Mouse (Mus musculus): ENCODE results near the gene Pdlim5. TPM values are rescaled to one million over a fixed set of nuclear protein-coding genes. Genes with fewer than 3 reads are reported as not detected.
"Not testable (repeated sequence)": the region's sequence is repeated elsewhere in the genome, so short reads cannot be mapped to it uniquely, and the experiment has no call there.

The Pdlim5 gene
- 10.6 and 11.2 TPM in 2 replicates for polyA plus RNA-seq (2012; rRNA removed)

DNA sequence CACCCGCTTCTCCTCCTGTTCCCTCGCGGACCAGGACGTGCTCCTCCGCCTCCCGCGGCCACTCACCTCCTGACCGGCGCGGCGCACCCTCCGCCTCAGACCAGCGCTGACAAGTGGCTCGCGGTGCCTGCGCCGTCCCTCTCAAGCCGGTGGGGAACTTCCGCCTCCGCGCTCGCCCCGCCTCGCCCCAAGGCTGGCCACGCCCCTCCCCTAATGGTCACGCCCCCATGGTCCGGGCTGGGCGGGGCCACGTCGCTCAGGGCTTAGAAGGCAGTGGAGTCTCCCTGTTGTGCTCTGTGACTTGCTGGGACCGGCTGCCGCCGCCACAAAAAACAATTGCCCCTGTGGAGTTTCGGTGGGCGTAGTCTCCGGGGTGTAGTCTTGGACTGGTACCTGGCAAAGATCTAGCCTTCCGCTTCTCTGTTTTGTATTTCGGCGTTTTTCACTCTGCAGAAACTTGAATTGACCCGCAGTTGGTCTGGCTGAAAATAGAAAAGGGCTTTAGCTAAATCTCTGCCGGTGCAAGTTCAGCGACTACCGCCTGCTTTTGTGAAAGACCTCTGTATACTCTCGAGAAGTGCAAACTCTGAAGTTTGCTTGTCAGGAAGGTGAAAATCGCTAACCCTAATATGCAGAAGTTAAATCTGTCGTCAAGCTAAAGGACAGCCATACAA, at the start of gene Pdlim5:
Gene Pdlim5 (minus strand): TSS at position 177 of the 674 bp plus-strand sequence.
- H3K27me3 ChIP-seq (ENCODE audit: control insufficient read depth, insufficient read depth, low read length): no peaks in the 10 kb centered on the region
- H3K36me3 ChIP-seq (ENCODE audit: control insufficient read depth, insufficient read depth, low read length): no peaks in the 10 kb centered on the region
- no peaks in the 10 kb centered on the region for H3K4me1 ChIP-seq (ENCODE audit: control insufficient read depth, insufficient read depth, low read length)
- TF ChIP-seq POLR2A (IDR thresholded peaks at IDR 0.05; ENCODE audit: control insufficient read depth, low read depth, low read length) (peak; percentile 93), CTCF (IDR thresholded peaks at IDR 0.05; ENCODE audit: control insufficient read depth, insufficient read depth, insufficient replicate concordance, low read depth, low read length) (no peak)
- peak within 1 kb of the TSS; percentile 78 for H3K4me3 ChIP-seq (ENCODE audit: control insufficient read depth, low read depth, low read length)
- H3K27ac ChIP-seq (ENCODE audit: control insufficient read depth, insufficient read depth, low read depth, low read length): peak within 1 kb of the TSS; percentile 60

DNA sequence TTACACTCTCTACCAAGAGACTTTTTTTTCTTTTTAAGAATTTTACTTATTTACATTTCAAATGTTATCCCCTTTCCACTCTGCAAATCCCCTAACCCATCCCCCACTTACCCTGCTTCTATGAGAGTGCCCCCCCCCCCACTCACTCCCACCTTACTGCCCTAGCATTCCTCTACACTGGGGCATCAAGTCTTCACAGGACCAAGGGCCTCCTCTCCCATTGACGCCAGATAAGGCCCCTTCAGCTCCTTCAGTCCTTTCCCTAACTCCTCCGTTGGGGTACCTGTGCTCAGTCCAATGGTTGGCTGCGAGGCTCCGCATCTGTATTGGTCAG, 48.2 kb upstream of the Pdlim5 start:
- Histone ChIP-seq H3K36me3 (ENCODE audit: control insufficient read depth, insufficient read depth, low read length) (no peaks in the 10 kb centered on the region), H3K4me3 (ENCODE audit: control insufficient read depth, low read depth, low read length) (no peak overlapping the region), H3K27me3 (ENCODE audit: control insufficient read depth, insufficient read depth, low read length) (no peaks in the 10 kb centered on the region), H3K27ac (ENCODE audit: control insufficient read depth, insufficient read depth, low read depth, low read length) (no peak overlapping the region), H3K4me1 (ENCODE audit: control insufficient read depth, insufficient read depth, low read length) (peaks cover 2% of the 10 kb centered on the region; the same call in 1 of the 2 replicates)
- no peak for TF ChIP-seq CTCF (IDR thresholded peaks at IDR 0.05; ENCODE audit: control insufficient read depth, insufficient read depth, insufficient replicate concordance, low read depth, low read length)
- TF ChIP-seq POLR2A (IDR thresholded peaks at IDR 0.05; ENCODE audit: control insufficient read depth, low read depth, low read length): no peak

DNA sequence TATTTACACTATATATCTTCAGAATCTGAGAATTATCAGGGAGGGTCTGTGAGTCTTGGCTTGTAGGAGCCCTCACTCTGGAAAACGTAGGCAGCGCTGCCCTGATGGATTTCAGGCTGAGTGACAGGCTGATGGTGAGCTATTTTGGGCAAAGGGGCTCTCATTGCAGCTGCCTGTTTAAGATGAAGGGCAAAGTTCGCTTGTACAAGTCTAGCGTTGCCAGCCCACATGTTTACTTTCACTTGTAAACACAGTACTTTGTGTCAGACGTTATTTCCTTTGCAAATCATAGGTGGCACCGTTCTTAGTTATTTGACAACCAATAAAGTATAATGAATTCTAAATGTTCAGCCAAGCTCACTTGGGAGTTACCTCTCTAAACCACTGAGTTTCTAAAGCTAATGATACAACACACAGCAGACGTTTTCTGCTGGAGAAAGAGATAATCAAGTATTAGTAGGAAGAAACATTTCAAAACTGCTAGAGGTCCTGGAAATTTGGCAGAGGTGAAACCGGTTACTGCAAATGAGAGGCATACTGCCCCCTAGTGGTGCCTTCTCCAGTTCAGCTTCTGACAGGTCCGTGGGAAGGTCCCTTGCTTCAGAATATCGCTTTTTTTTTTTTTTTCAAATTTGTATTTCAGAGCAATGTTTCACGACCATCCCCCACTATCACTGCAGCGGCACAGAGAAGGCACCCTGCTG, 47.7 kb upstream of the Pdlim5 start:
- no peaks in the 10 kb centered on the region for H3K27me3 ChIP-seq (ENCODE audit: control insufficient read depth, insufficient read depth, low read length)
- no peak overlapping the region for H3K4me3 ChIP-seq (ENCODE audit: control insufficient read depth, low read depth, low read length)
- H3K36me3 ChIP-seq (ENCODE audit: control insufficient read depth, insufficient read depth, low read length): no peaks in the 10 kb centered on the region
- peaks cover 2% of the 10 kb centered on the region; the same call in 1 of the 2 replicates for H3K4me1 ChIP-seq (ENCODE audit: control insufficient read depth, insufficient read depth, low read length)
- TF ChIP-seq POLR2A (IDR thresholded peaks at IDR 0.05; ENCODE audit: control insufficient read depth, low read depth, low read length) (no peak), CTCF (IDR thresholded peaks at IDR 0.05; ENCODE audit: control insufficient read depth, insufficient read depth, insufficient replicate concordance, low read depth, low read length) (peak; percentile 62; the same call in 1 of the 2 replicates)
- H3K27ac ChIP-seq (ENCODE audit: control insufficient read depth, insufficient read depth, low read depth, low read length): no peak overlapping the region

DNA sequence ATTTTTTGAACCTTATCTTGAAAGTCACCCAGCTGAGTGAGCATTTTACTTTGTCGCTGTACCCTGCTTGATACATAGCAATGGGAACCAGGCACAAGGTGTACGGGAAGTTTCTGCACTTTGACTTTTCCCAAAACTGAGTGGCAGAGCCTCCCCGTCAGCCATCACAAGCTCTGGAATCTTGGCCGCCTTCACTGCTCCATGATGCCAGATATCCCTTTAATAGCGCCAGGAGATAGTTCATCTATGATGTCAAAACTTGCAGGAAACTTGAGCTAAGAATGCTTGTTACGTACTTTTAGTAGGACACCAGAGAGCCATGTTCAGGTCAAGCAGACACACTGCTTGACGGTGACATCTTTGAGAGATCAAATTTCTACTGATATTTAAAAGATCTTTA, 46.7 kb upstream of the Pdlim5 start:
- TF ChIP-seq POLR2A (IDR thresholded peaks at IDR 0.05; ENCODE audit: control insufficient read depth, low read depth, low read length): no peak
- TF ChIP-seq CTCF (IDR thresholded peaks at IDR 0.05; ENCODE audit: control insufficient read depth, insufficient read depth, insufficient replicate concordance, low read depth, low read length): no peak
- no peaks in the 10 kb centered on the region for H3K36me3 ChIP-seq (ENCODE audit: control insufficient read depth, insufficient read depth, low read length)
- no peaks in the 10 kb centered on the region for H3K27me3 ChIP-seq (ENCODE audit: control insufficient read depth, insufficient read depth, low read length)
- no peak overlapping the region for H3K27ac ChIP-seq (ENCODE audit: control insufficient read depth, insufficient read depth, low read depth, low read length)
- H3K4me1 ChIP-seq (ENCODE audit: control insufficient read depth, insufficient read depth, low read length): peaks cover 2% of the 10 kb centered on the region; the same call in 1 of the 2 replicates
- H3K4me3 ChIP-seq (ENCODE audit: control insufficient read depth, low read depth, low read length): no peak overlapping the region

DNA sequence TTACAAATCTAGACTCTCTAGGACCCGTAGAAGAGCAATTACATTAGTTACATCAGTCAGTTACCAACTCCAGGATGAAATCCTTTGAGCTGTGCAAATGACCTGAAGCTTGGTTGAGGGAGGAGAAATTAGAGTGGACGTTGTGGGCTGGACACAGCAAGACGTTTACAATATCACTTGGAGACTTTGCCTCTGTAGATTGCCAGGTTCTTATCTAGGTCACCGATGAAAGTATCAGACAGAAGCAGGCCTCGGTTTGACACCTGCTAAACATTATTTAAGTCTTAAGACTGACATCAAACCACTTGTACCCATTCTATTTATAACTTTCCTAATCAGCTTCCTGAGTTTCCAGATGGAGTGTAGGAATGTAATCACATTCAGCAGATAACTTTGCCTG, 45.6 kb upstream of the Pdlim5 start:
- Histone ChIP-seq H3K27me3 (ENCODE audit: control insufficient read depth, insufficient read depth, low read length) (no peaks in the 10 kb centered on the region), H3K4me1 (ENCODE audit: control insufficient read depth, insufficient read depth, low read length) (peaks cover 2% of the 10 kb centered on the region; the same call in 1 of the 2 replicates), H3K4me3 (ENCODE audit: control insufficient read depth, low read depth, low read length) (no peak overlapping the region), H3K36me3 (ENCODE audit: control insufficient read depth, insufficient read depth, low read length) (no peaks in the 10 kb centered on the region), H3K27ac (ENCODE audit: control insufficient read depth, insufficient read depth, low read depth, low read length) (no peak overlapping the region)
- TF ChIP-seq POLR2A (IDR thresholded peaks at IDR 0.05; ENCODE audit: control insufficient read depth, low read depth, low read length) (no peak), CTCF (IDR thresholded peaks at IDR 0.05; ENCODE audit: control insufficient read depth, insufficient read depth, insufficient replicate concordance, low read depth, low read length) (no peak)

DNA sequence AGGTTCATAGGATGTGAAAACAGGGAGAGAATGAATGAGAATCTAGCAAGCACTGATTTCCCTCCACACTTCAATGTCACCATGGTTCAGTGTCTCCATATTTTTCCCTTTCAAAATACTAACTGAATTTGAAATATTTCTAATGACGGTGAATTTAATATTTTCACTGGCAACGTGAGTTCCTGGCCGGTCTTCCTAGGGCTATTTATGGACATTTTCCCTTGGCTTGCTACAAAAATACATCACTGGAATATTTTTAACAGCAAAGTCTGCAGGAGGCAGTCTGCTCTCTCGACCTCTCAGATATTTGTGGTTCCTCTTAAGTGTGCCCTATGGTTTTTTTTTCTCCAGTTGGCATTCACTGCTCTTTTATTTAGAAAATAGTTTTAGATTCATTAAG, 44.7 kb upstream of the Pdlim5 start:
- H3K4me3 ChIP-seq (ENCODE audit: control insufficient read depth, low read depth, low read length): no peak overlapping the region
- TF ChIP-seq CTCF (IDR thresholded peaks at IDR 0.05; ENCODE audit: control insufficient read depth, insufficient read depth, insufficient replicate concordance, low read depth, low read length) (no peak), POLR2A (IDR thresholded peaks at IDR 0.05; ENCODE audit: control insufficient read depth, low read depth, low read length) (no peak)
- no peaks in the 10 kb centered on the region for H3K36me3 ChIP-seq (ENCODE audit: control insufficient read depth, insufficient read depth, low read length)
- peaks cover 2% of the 10 kb centered on the region; the same call in 1 of the 2 replicates for H3K4me1 ChIP-seq (ENCODE audit: control insufficient read depth, insufficient read depth, low read length)
- no peak overlapping the region for H3K27ac ChIP-seq (ENCODE audit: control insufficient read depth, insufficient read depth, low read depth, low read length)
- H3K27me3 ChIP-seq (ENCODE audit: control insufficient read depth, insufficient read depth, low read length): no peaks in the 10 kb centered on the region

DNA sequence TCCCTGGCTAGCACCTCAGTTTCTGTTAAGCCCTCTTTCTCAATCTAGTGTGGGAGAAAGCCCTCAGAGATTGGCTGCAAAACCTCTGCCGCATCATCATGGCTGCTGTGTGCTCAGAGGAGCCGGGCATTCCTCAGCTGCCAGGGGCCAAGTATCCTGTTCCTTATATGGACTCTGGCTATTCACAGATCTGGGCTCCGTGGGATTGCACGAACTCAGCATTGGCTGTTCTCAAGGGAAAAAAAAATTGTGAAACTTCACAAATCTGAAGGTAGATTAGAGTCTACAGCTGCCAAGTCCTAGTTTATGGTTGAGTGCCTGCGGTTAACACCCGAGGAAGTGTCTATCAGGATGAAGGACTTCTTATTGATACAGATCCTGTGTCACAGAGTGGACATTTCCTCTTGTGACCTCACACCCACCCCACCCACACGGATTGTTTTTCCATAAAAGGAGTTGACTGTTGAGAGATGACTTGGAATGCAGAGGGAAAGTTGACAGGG, 44.1 kb upstream of the Pdlim5 start:
- Histone ChIP-seq H3K36me3 (ENCODE audit: control insufficient read depth, insufficient read depth, low read length) (no peaks in the 10 kb centered on the region), H3K27ac (ENCODE audit: control insufficient read depth, insufficient read depth, low read depth, low read length) (no peak overlapping the region), H3K27me3 (ENCODE audit: control insufficient read depth, insufficient read depth, low read length) (no peaks in the 10 kb centered on the region), H3K4me1 (ENCODE audit: control insufficient read depth, insufficient read depth, low read length) (peaks cover 2% of the 10 kb centered on the region; the same call in 1 of the 2 replicates), H3K4me3 (ENCODE audit: control insufficient read depth, low read depth, low read length) (no peak overlapping the region)
- no peak for TF ChIP-seq CTCF (IDR thresholded peaks at IDR 0.05; ENCODE audit: control insufficient read depth, insufficient read depth, insufficient replicate concordance, low read depth, low read length)
- TF ChIP-seq POLR2A (IDR thresholded peaks at IDR 0.05; ENCODE audit: control insufficient read depth, low read depth, low read length): no peak

DNA sequence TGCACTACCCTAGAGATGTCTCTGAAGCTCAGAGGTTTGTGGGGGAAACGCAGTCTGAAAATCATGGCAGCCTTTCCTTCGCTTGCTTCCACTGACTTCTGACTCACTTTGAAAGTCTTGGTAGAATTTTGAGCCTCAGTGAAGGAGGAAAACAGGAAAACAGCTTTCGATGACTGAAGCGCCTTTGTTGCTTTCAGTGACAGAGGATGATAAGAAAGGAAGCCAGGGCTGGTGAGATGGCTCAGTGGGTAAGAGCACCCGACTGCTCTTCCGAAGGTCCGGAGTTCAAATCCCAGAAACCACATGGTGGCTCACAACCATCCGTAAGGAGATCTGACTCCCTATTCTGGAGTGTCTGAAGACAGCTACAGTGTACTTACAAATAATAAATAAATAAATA, 43.1 kb upstream of the Pdlim5 start:
- not testable (repeated sequence) for H3K27ac ChIP-seq (ENCODE audit: control insufficient read depth, insufficient read depth, low read depth, low read length); H3K4me3 ChIP-seq (ENCODE audit: control insufficient read depth, low read depth, low read length); H3K27me3 ChIP-seq (ENCODE audit: control insufficient read depth, insufficient read depth, low read length); H3K4me1 ChIP-seq (ENCODE audit: control insufficient read depth, insufficient read depth, low read length); H3K36me3 ChIP-seq (ENCODE audit: control insufficient read depth, insufficient read depth, low read length)

Measured in testis, adult 2 months (tissue).